Mouse (Mus musculus) MEL (cell line): Measurements from ENCODE around the gene Dcun1d2.

Source experiments
- CTCF ChIP-seq, 3 experiments: IDR thresholded peaks in 2 of 3; conservative IDR thresholded peaks in 1 of 3; 2 replicates each; pipeline ENCODE4 v1.5.1; 2011 to 2012; ENCODE audit warnings: low read length in 3 of 3, low read depth in 2 of 3, mild to moderate bottlenecking in 2 of 3, improper control_type of control experiment in 1 of 3, inconsistent platforms in 1 of 3, mixed read lengths in 1 of 3, moderate library complexity in 1 of 3; ENCODE audit not compliant: control insufficient read depth in 1 of 3, insufficient read depth in 1 of 3, poor library complexity in 1 of 3, severe bottlenecking in 1 of 3
- MEF2A ChIP-seq: IDR thresholded peaks from 2 replicates; pipeline ENCODE4 v1.6.1; 2014; ENCODE audit warnings: low read depth, mild to moderate bottlenecking, inconsistent platforms, low read length, improper control_type of control experiment; ENCODE audit not compliant: poor library complexity, insufficient replicate concordance, severe bottlenecking; ENCODE audit errors: extremely low read depth
- POLR2A ChIP-seq, 2 experiments: IDR thresholded peaks; 2 replicates each; pipeline ENCODE4 v1.6.1; 2011 to 2012; ENCODE audit warnings: low read length in 2 of 2, mild to moderate bottlenecking in 2 of 2, control low read depth in 1 of 2, improper control_type of control experiment in 1 of 2, low read depth in 1 of 2, moderate library complexity in 1 of 2; ENCODE audit not compliant: control insufficient read depth in 1 of 2, insufficient read depth in 1 of 2, poor library complexity in 1 of 2
- UBTF ChIP-seq: IDR thresholded peaks from 2 replicates; pipeline ENCODE4 v1.6.1; 2012; ENCODE audit warnings: low read depth, mild to moderate bottlenecking, inconsistent platforms, low read length, improper control_type of control experiment, moderate library complexity, borderline replicate concordance; ENCODE audit not compliant: insufficient read depth

- no peak for TF ChIP-seq POLR2A (IDR thresholded peaks at IDR 0.05; ENCODE audit: control insufficient read depth in 1 of 2, insufficient read depth in 1 of 2, low read depth in 1 of 2, low read length in 2 of 2, poor library complexity in 1 of 2)
- TF ChIP-seq CTCF (IDR thresholded peaks at IDR 0.05 in 2 of 3, conservative IDR thresholded peaks at IDR 0.05 in 1 of 3; ENCODE audit: control insufficient read depth in 1 of 3, insufficient read depth in 1 of 3, low read depth in 2 of 3, low read length in 3 of 3, poor library complexity in 1 of 3, severe bottlenecking in 1 of 3), result no peak
- no peak for TF ChIP-seq MEF2A
- no peak for TF ChIP-seq UBTF
Measured at GRCm38 (mm10) chr8:13242985-13243870, 44.7 kb downstream of the Dcun1d2 start.
